Mouse (Mus musculus): Measurements from ENCODE around the gene Inpp5b. TPM values are rescaled to one million over a fixed set of nuclear protein-coding genes. Genes with fewer than 3 reads are reported as not detected.

Inpp5b gene
- total RNA-seq, 2 experiments from 2014 or later, result 9.0 to 14.5 TPM

- DNase-seq, result no peak
Measured at GRCm38 (mm10) chr4:124811347-124811975, 69.8 kb downstream of the Inpp5b start.

DNA sequence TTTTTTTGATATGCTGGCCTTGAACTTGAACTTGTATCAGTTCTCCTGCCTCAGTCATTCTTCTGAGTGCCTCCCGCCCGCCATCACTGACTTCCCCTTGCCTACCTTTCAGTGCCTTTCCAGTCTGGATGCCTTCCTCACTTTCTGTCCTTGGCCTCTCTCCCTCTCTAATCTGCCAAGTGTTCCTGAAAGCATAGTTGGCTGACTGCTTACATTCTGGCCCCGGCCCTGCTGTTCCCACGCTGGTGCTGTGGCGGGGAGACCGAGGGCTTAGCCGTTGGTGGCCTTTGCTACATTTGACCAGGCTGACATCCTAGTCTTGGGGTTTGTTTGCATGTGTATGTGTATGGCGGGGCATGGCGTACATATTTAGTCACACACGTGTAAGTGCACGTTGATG is 74.3 kb downstream of the Inpp5b start:
- DNase-seq, result peak; percentile 13

GRCm38 (mm10) chr4:124817803-124818202 is 76.2 kb downstream of the Inpp5b start:
- DNase-seq, result no peak

DNA sequence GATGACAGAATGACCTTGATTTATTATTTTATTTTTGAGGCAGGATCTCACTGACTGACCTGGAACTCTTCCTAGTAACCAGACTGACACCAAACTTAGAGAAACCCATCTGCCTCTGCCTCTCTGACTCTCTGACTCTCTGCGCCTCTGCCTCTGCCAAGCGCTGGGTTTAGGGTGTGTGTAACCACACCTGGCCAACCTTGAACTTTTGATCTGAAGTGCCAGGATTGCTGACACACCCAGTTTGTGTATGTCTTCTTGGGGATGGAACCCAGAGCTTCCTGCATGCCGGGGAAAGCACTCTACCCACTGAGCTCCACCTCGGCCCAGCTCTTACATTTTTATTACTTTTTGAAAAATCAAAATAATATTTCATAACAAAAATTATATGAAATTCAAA is 77.2 kb downstream of the Inpp5b start:
- DNase-seq, result no peak

DNA sequence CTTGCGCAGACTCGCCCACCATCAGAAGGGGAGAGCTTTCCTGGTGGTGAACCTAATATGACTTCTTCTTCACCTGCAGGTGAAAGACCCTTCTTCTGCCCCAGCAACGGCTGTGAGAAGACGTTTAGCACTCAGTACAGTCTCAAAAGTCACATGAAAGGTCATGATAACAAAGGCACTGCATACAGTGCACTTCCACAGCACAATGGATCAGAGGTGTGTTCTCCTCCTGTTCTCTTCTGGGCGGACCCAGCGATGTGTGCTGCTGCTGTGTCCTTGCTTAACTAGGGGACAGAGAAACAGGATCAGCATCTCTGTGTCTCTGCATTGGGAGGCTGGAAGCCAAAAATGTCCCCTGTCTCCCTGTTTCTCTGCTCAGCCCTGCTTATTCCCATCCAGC is 83.3 kb downstream of the Inpp5b start:
- no peak for DNase-seq

GRCm38 (mm10) chr4:124825371-124825965 is 83.8 kb downstream of the Inpp5b start:
- DNase-seq, result no peak

- DNase-seq, result no peak
Measured at GRCm38 (mm10) chr4:124829671-124830070, 88.0 kb downstream of the Inpp5b start.

GRCm38 (mm10) chr4:124832796-124833195 is 91.1 kb downstream of the Inpp5b start:
- no peak for DNase-seq

- DNase-seq, result no peak
Measured at GRCm38 (mm10) chr4:124838035-124838700, 96.5 kb downstream of the Inpp5b start.

DNA sequence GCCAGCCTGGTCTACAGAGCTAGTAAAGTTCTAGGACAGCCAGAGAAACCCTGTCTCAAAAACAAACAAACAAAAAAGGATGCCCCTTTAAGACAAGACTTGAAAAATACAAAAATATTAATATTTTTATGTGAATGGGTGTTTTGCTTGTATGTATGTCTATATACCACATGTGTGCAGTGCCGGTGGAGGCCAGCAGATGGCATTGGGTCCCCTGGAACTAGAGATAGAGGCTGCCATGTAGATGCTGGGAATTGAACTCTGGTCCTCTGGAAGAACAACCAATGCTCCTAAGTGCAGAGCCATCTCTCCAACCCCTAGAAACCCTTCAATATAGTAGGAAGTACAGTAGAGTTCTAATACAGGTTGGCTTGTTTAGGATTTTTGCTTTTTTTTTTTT is 99.3 kb downstream of the Inpp5b start:
- no peak for DNase-seq

- DNase-seq, result peak; percentile 30
Measured at GRCm38 (mm10) chr4:124843493-124843892, 101.8 kb downstream of the Inpp5b start.

GRCm38 (mm10) chr4:124847573-124847972 is 105.9 kb downstream of the Inpp5b start:
- peak; percentile 85 for DNase-seq

GRCm38 (mm10) chr4:124849631-124850260 is 108.1 kb downstream of the Inpp5b start:
- peak; percentile 71 for DNase-seq

DNA sequence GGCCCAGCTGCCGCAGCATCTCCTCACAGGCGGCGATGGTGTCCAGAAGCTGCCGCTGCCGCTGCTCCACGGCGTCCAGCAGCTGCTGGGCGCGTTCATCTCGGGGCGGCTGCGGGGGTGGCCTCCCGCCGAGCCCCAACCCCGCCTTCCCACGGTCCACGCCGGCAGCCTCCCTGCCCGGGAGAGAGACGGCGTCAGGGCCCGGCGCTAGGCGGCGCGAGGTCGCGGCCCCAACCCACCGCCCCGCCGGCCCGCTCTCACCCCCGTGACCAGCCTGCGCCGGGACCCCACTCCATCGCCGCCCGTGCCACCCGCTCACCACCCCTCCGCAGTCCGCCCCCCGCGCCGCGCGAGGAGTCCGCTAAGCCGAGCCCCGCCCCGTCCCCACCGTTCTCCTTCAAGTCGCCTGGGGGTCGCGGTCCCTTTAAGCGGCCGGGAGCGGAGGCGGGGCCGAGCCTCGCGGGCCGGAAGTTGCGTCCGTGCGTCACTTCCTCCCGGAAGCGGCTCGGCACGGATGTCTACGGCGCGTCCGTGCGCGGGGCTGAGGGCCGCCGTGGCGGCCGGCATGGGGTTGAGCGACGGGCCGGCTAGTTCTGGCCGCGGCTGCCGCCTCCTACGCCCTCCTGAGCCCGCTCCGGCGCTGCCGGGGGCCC is 108.7 kb downstream of the Inpp5b start, which contains the start of gene Yrdc:
Yrdc (plus strand) TSS at position 419 of the 653 bp plus-strand sequence.
- peak; percentile 95 for DNase-seq

Small RNA genes lying within 50 kb of the gene (microRNA-seq; reads per million reads assigned to microRNA genes)
- 0 reads per million in 2 experiments for gene Gm24721
- gene Mir697, result 0 reads per million in 2 experiments
- gene Mir698, result 0 to 0.50 reads per million in 2 experiments

Other genes starting within 250 kb of the Inpp5b start
- gene 3100002H09Rik, start 131.0 kb upstream of the Inpp5b start, total RNA-seq (2021), result not detected
- gene Pou3f1, start 85.0 kb upstream of the Inpp5b start, total RNA-seq (2021), result 1 to 10 TPM; 2.8 to 2.9 TPM
- gene Utp11, start 48.2 kb upstream of the Inpp5b start, total RNA-seq (2021), result 10 to 100 TPM; 21.7 to 25.4 TPM
- gene Fhl3, start 41.1 kb upstream of the Inpp5b start, total RNA-seq (2021), result 10 to 100 TPM; 61.2 to 65.0 TPM
- 10 to 100 TPM; 24.2 to 25.2 TPM for gene Sf3a3, start 27.1 kb upstream of the Inpp5b start, total RNA-seq (2021)
- 10 to 100 TPM in 1 of 2 experiments, 1 to 10 TPM in 1; 8.6 to 14.0 TPM for gene Mtf1, start 60.3 kb downstream of the Inpp5b start, total RNA-seq (2021)
- 10 to 100 TPM; 10.3 to 11.9 TPM for gene Yrdc, start 108.8 kb downstream of the Inpp5b start, total RNA-seq (2021)
- 10 to 100 TPM; 28.7 to 29.3 TPM for gene 1110065P20Rik, start 109.3 kb downstream of the Inpp5b start, total RNA-seq (2021)
- gene Maneal, start 120.3 kb downstream of the Inpp5b start, total RNA-seq (2021), result under 1 TPM; 0.16 to 0.36 TPM
- under 1 TPM; 0.05 TPM for gene Epha10, start 139.0 kb downstream of the Inpp5b start, total RNA-seq (2021)
- 1 to 10 TPM; 7.9 to 9.2 TPM for gene 9930104L06Rik, start 195.2 kb downstream of the Inpp5b start, total RNA-seq (2021)
- 1 to 10 TPM; 7.1 to 9.0 TPM for gene Cdca8, start 197.5 kb downstream of the Inpp5b start, total RNA-seq (2021)
- under 1 TPM; 0.47 to 0.65 TPM for gene Rspo1, start 244.6 kb downstream of the Inpp5b start, total RNA-seq (2021)

Measured in gastrocnemius, postnatal 10 days (tissue).